Mouse (Mus musculus): ENCODE measurements around the gene D2hgdh. TPM values are rescaled to one million over a fixed set of nuclear protein-coding genes. Genes with fewer than 3 reads are reported as not detected.

D2hgdh gene
- total and polyA plus RNA-seq, 3 experiments = 3.4 to 15.0 (median 14.7) TPM

DNA sequence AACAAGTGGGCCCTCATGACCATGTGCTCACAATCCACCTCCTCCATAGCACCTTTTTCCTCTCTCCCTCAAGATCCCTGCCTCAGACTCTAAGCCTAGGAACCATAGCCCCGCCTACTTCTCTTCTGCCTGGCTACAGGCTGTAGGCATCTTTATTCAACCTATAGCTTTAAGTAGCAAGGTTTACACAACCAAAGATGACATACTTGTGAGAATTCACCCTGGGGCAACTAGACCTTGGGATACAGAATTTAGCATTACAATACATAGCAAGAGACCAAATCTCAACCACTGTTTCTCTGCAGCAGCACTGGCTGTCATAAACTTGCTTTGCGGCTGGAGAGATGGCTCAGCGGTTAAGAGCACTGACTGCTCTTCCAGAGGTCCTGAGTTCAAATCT is 14.7 kb upstream of the D2hgdh start:
- TF ChIP-seq GATA2 (IDR thresholded peaks at IDR 0.05; ENCODE audit: borderline replicate concordance, low read depth, low read length) (no peak), TAL1 (conservative IDR thresholded peaks at IDR 0.05; ENCODE audit: low read depth, low read length) (no peak), GATA1 (IDR thresholded peaks at IDR 0.05; ENCODE audit: borderline replicate concordance, low read length) (no peak), CTCF (IDR thresholded peaks at IDR 0.05; ENCODE audit: low read depth, low read length) (no peak), POLR2AphosphoS5 (IDR thresholded peaks at IDR 0.05; ENCODE audit: insufficient replicate concordance, low read depth, low read length) (no peak)
- no peak for ATAC-seq (ENCODE audit: extremely low read depth, insufficient number of reproducible peaks, low FRiP score, poor library complexity, severe bottlenecking)
- H3K36me3 ChIP-seq (replicated peaks) = peaks cover 95% of the 10 kb centered on the region
- no peaks in the 10 kb centered on the region for H3K27me3 ChIP-seq (ENCODE audit: insufficient read depth, low read length)
- no peak for DNase-seq (ENCODE audit: low spot score)
- no peak overlapping the region for H3K4me3 ChIP-seq (ENCODE audit: low read depth, low read length)
- peaks cover 28% of the 10 kb centered on the region for H3K4me1 ChIP-seq (ENCODE audit: insufficient read depth, low read depth, low read length)
- H3K9me3 ChIP-seq (replicated peaks) = no peaks in the 10 kb centered on the region

DNA sequence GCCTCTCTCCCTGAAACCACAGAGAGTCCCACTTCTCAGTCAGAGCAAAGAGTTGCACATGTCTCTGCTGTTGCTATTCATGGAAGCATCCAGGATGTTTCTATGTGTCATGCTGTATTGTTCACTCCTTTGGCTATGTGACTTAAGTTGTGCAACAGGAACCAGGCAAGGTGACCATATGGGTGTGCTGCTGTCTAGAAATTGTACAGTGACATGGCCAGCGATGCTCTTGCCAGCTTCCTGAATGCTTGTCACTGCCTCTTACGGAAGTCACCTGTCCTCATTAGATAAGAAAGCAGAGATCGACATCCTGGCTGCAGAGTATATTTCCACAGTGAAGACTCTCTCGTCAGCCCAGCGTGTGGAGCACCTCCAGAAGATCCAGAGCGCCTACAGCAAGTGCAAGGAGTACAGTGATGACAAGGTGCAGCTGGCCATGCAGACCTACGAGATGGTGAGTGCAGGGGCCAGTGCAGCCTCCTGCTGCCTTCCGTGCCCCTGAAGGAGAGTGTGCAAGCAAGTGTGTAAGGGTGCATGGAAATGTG is 13.1 kb upstream of the D2hgdh start:
- no peak for DNase-seq (ENCODE audit: low spot score)
- H3K4me3 ChIP-seq (ENCODE audit: low read depth, low read length) = no peak overlapping the region
- no peaks in the 10 kb centered on the region for H3K27me3 ChIP-seq (ENCODE audit: insufficient read depth, low read length)
- ATAC-seq (ENCODE audit: extremely low read depth, insufficient number of reproducible peaks, low FRiP score, poor library complexity, severe bottlenecking) = no peak
- no peaks in the 10 kb centered on the region for H3K9me3 ChIP-seq (replicated peaks)
- H3K36me3 ChIP-seq (replicated peaks) = peaks cover 95% of the 10 kb centered on the region
- TF ChIP-seq CTCF (IDR thresholded peaks at IDR 0.05; ENCODE audit: low read depth, low read length) (no peak), TAL1 (conservative IDR thresholded peaks at IDR 0.05; ENCODE audit: low read depth, low read length) (no peak), GATA2 (IDR thresholded peaks at IDR 0.05; ENCODE audit: borderline replicate concordance, low read depth, low read length) (no peak), GATA1 (IDR thresholded peaks at IDR 0.05; ENCODE audit: borderline replicate concordance, low read length) (no peak), POLR2AphosphoS5 (IDR thresholded peaks at IDR 0.05; ENCODE audit: insufficient replicate concordance, low read depth, low read length) (no peak)
- H3K4me1 ChIP-seq (ENCODE audit: insufficient read depth, low read depth, low read length) = peaks cover 15% of the 10 kb centered on the region

DNA sequence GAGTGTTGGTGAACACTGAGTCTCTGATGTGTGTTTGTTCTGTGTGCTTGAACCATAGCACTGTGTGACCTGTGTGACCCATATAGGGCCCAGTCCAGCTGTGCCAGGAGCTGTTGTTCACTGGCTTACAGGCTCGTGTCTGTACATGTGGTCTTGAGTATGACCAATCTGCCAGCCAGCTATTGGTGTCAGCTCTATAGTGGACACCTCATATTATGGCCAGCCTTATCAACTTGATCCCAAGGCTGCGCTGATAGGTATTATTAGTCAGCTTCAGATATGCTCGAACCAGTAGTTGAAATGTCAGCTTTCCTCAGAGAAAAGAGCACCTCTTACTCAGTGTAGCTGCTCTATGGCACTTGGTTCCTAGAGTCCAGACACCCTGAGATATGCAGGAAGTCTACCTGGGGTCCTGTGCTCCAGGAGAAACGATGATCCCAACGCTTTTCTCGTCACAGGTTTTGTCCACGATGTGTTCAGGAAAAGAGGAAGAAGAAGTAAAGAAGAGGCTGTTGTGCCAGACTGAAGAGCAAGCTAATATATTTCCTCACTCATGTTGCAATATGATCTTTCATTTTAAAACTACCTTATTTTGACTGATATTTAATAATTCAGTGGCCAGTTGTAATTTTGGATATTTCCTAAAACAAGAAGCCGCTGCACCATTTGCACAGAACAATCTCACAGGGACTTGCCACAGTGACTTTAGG is 6.7 kb upstream of the D2hgdh start:
- TF ChIP-seq TAL1 (conservative IDR thresholded peaks at IDR 0.05; ENCODE audit: low read depth, low read length) (no peak), POLR2AphosphoS5 (IDR thresholded peaks at IDR 0.05; ENCODE audit: insufficient replicate concordance, low read depth, low read length) (no peak), GATA1 (IDR thresholded peaks at IDR 0.05; ENCODE audit: borderline replicate concordance, low read length) (no peak), GATA2 (IDR thresholded peaks at IDR 0.05; ENCODE audit: borderline replicate concordance, low read depth, low read length) (no peak), CTCF (IDR thresholded peaks at IDR 0.05; ENCODE audit: low read depth, low read length) (no peak)
- peaks cover 99% of the 10 kb centered on the region for H3K36me3 ChIP-seq (replicated peaks)
- DNase-seq (ENCODE audit: low spot score) (no peak), ATAC-seq (ENCODE audit: extremely low read depth, insufficient number of reproducible peaks, low FRiP score, poor library complexity, severe bottlenecking) (no peak)
- H3K4me3 ChIP-seq (ENCODE audit: low read depth, low read length) = no peak overlapping the region
- H3K4me1 ChIP-seq (ENCODE audit: insufficient read depth, low read depth, low read length) = peaks cover 16% of the 10 kb centered on the region
- H3K27me3 ChIP-seq (ENCODE audit: insufficient read depth, low read length) = no peaks in the 10 kb centered on the region
- H3K9me3 ChIP-seq (replicated peaks) = no peaks in the 10 kb centered on the region

DNA sequence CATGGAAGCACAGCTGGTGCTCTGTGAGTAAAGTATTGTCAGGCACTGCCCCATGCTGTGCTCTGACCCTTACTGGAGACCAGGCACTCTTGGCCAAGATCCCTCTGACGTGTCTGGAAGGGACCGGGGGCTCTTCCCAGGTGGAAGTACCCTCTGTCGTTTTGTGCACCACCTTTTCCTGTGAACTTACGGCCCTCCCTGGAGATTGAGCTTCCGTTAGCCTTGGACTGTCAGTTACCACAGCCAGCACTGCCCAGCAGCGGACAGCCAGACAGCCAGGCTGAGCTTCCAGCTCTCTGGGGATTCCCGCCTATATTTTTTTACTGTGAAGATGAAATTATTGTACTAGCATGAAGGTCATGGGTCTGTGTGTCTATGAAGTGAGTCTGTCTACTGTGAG is 6.0 kb upstream of the D2hgdh start:
- TF ChIP-seq GATA1 (IDR thresholded peaks at IDR 0.05; ENCODE audit: borderline replicate concordance, low read length) (no peak), POLR2AphosphoS5 (IDR thresholded peaks at IDR 0.05; ENCODE audit: insufficient replicate concordance, low read depth, low read length) (no peak), GATA2 (IDR thresholded peaks at IDR 0.05; ENCODE audit: borderline replicate concordance, low read depth, low read length) (no peak), TAL1 (conservative IDR thresholded peaks at IDR 0.05; ENCODE audit: low read depth, low read length) (no peak), CTCF (IDR thresholded peaks at IDR 0.05; ENCODE audit: low read depth, low read length) (no peak)
- Histone ChIP-seq H3K27me3 (ENCODE audit: insufficient read depth, low read length) (no peaks in the 10 kb centered on the region), H3K4me3 (ENCODE audit: low read depth, low read length) (peak overlapping the region; percentile 13; the same call in 1 of the 2 replicates), H3K36me3 (replicated peaks) (peaks cover 94% of the 10 kb centered on the region), H3K4me1 (ENCODE audit: insufficient read depth, low read depth, low read length) (peaks cover 19% of the 10 kb centered on the region), H3K9me3 (replicated peaks) (no peaks in the 10 kb centered on the region)
- DNase-seq (ENCODE audit: low spot score) (no peak), ATAC-seq (ENCODE audit: extremely low read depth, insufficient number of reproducible peaks, low FRiP score, poor library complexity, severe bottlenecking) (no peak)

DNA sequence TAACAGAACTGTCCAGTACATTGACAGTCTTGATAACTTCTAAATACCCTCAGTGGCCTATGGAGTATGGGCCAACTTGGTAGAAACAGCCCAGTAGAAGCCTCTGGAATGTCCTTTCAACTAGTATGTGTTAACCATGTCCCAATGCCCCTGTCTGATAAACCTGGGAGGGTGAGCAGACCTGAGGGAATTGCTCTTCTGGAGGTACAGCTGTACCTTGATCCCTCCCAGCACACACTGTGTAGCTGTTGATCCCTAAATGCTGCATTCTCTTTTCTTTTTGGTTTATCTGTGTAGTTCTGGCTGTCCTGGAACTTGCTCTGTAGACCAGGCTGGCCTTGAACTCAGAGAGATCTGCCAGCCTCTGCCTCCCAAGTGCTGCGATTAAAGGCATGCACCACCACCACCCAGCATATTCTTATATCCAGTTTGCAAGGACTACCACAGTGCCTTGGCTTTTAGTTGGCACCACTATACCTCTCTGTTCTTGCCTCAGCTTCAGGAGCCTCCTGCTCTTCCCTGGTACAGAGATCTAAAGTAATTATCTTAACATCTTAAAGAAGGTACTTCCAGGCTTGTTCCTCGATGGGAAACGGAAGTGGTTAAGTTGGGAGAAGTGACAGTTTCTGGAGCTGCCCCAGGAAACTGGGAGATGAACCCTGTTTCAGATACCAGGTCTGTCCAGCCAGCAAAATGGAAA is 763 bp upstream of the D2hgdh start:
- Histone ChIP-seq H3K4me3 (ENCODE audit: low read depth, low read length) (no peak overlapping the region), H3K27me3 (ENCODE audit: insufficient read depth, low read length) (no peaks in the 10 kb centered on the region), H3K36me3 (replicated peaks) (peaks cover 66% of the 10 kb centered on the region), H3K9me3 (replicated peaks) (no peaks in the 10 kb centered on the region), H3K4me1 (ENCODE audit: insufficient read depth, low read depth, low read length) (peaks cover 35% of the 10 kb centered on the region)
- DNase-seq (ENCODE audit: low spot score) (no peak), ATAC-seq (ENCODE audit: extremely low read depth, insufficient number of reproducible peaks, low FRiP score, poor library complexity, severe bottlenecking) (no peak)
- TF ChIP-seq TAL1 (conservative IDR thresholded peaks at IDR 0.05; ENCODE audit: low read depth, low read length) = no peak
- no peak for TF ChIP-seq CTCF (IDR thresholded peaks at IDR 0.05; ENCODE audit: low read depth, low read length)
- no peak for TF ChIP-seq POLR2AphosphoS5 (IDR thresholded peaks at IDR 0.05; ENCODE audit: insufficient replicate concordance, low read depth, low read length)

DNA sequence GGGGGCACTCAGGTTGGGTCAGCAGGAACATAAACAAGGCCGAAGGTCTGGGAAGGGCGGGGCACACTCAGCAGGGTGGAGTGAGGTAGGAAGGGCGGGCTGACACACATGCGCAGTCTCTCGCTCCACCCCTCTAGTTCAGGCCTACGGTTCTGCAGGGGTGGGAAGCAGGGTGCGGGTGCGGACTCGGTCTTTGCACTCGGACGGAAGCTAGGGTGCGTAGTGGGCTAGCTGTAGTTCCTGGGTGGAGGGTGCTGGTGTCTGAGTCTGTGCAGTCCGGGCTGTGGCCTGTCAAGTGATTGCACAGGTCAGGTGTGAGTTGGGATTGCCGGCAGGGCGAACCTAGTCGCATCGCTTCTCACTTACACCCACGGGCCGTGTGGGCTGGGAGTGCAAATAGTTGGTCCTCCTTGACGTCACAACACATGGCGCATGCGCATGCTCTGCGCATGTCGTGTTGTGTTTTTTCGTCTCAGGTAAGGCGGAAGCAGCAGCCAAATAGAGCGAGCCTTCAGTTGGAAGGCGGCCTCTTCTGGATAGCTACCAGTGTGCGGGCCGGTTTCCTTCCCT is 481 bp downstream of the D2hgdh start:
- Histone ChIP-seq H3K36me3 (replicated peaks) (peaks cover 61% of the 10 kb centered on the region), H3K4me3 (ENCODE audit: low read depth, low read length) (peak overlapping the region; percentile 78), H3K27me3 (ENCODE audit: insufficient read depth, low read length) (no peaks in the 10 kb centered on the region), H3K9me3 (replicated peaks) (no peaks in the 10 kb centered on the region), H3K4me1 (ENCODE audit: insufficient read depth, low read depth, low read length) (peaks cover 35% of the 10 kb centered on the region)
- peak; percentile 90 for ATAC-seq (ENCODE audit: extremely low read depth, insufficient number of reproducible peaks, low FRiP score, poor library complexity, severe bottlenecking)
- TF ChIP-seq CTCF (IDR thresholded peaks at IDR 0.05; ENCODE audit: low read depth, low read length) (no peak), POLR2AphosphoS5 (IDR thresholded peaks at IDR 0.05; ENCODE audit: insufficient replicate concordance, low read depth, low read length) (peak; percentile 94), GATA1 (IDR thresholded peaks at IDR 0.05; ENCODE audit: borderline replicate concordance, low read length) (no peak)
- peak; percentile 96 for DNase-seq (ENCODE audit: low spot score)

Measured in G1E (cell line).